Mouse (Mus musculus): ENCODE results near the gene Col9a2. TPM values are rescaled to one million over a fixed set of nuclear protein-coding genes. Genes with fewer than 3 reads are reported as not detected.

The Col9a2 gene
- polyA plus RNA-seq, 1 experiment from 2014 or later, result 18.2 TPM

GRCm38 (mm10) chr4:121009151-121009550, 30.0 kb upstream of the Col9a2 start:
- no peak overlapping the region for H3K27ac ChIP-seq
- no peaks in the 10 kb centered on the region for H3K27me3 ChIP-seq (replicated peaks)
- H3K36me3 ChIP-seq (replicated peaks), result no peaks in the 10 kb centered on the region
- ATAC-seq (replicated peaks), result no peak
- H3K4me3 ChIP-seq, result no peak overlapping the region
- H3K9me3 ChIP-seq, result no peaks in the 10 kb centered on the region
- no peak overlapping the region for H3K4me2 ChIP-seq
- 87% methylated on average over 5 of the region's 5 CpGs for WGBS
- no peak overlapping the region for H3K9ac ChIP-seq
- peaks cover 15% of the 10 kb centered on the region for H3K4me1 ChIP-seq

GRCm38 (mm10) chr4:121010770-121011549, 28.2 kb upstream of the Col9a2 start:
- H3K9ac ChIP-seq, result no peak overlapping the region
- whole genome bisulfite sequencing, result 84% methylated on average over 11 of the region's 11 CpGs
- H3K27me3 ChIP-seq (replicated peaks), result no peaks in the 10 kb centered on the region
- ATAC-seq (replicated peaks), result no peak
- H3K4me3 ChIP-seq, result no peak overlapping the region
- no peaks in the 10 kb centered on the region for H3K36me3 ChIP-seq (replicated peaks)
- no peaks in the 10 kb centered on the region for H3K9me3 ChIP-seq
- H3K4me2 ChIP-seq, result no peak overlapping the region
- peaks cover 23% of the 10 kb centered on the region for H3K4me1 ChIP-seq
- H3K27ac ChIP-seq, result no peak overlapping the region

DNA sequence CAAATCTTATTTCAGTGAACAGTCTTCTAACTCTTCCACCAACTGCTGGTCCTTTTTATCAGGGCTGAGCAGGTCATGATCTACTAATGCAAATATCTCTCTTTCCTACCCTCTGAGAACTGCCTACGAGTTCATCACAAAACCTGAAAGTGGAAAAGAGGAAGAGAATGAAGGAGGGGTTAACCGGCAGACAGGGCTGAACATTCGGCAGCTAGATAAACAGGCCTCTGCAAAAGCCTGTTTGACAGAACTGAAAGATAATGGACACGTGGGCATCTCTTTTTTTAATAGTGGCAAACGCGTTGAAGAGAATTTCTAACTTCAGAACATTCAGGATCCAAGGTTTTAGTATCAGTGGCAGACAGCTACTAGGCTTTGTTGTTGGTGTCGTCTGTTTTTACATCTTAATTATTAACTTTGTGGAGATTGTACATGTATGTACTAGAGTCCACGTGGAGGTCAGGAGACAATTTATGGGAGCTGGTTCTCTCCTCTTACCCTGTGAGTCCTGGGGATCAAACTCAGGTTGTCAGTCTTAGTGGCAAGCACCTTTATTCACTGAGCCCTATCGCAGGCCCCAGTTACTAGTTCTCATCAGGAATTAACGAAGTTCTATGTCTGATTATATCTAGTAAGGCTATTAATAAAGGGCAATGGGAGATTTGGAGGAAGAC, 24.5 kb upstream of the Col9a2 start:
- peak overlapping the region; percentile 81 for H3K4me2 ChIP-seq
- ATAC-seq (replicated peaks), result no peak
- H3K27ac ChIP-seq, result no peak overlapping the region
- H3K4me3 ChIP-seq, result 0 out of 2 replicates have a peak overlapping the region, but pooled peaks have one; percentile 98
- 83% methylated on average over 10 of the region's 10 CpGs for WGBS
- H3K9ac ChIP-seq, result no peak overlapping the region
- H3K27me3 ChIP-seq (replicated peaks), result no peaks in the 10 kb centered on the region
- no peaks in the 10 kb centered on the region for H3K9me3 ChIP-seq
- peaks cover 26% of the 10 kb centered on the region for H3K4me1 ChIP-seq
- H3K36me3 ChIP-seq (replicated peaks), result no peaks in the 10 kb centered on the region

DNA sequence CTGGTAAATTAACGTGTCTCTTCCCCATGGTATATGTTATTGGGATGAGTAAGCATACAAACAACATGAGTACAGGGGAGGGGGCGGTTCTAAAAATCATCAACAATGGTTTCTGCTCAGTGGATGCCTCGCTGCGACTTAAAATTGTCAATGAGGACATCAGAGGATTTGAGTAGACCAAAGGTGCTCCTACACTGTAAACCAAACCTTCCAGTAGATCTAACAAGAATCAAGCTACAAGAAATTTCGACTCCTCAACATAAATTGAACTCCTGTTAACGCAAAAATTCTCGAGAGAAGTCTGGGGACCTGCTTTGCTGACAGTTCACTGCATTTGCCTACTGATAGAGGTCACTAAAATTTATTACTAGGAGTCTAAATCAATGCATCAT, 23.9 kb upstream of the Col9a2 start:
- no peak for ATAC-seq (replicated peaks)
- H3K36me3 ChIP-seq (replicated peaks), result no peaks in the 10 kb centered on the region
- H3K9ac ChIP-seq, result no peak overlapping the region
- peaks cover 26% of the 10 kb centered on the region for H3K4me1 ChIP-seq
- 82% methylated on average over 7 of the region's 7 CpGs for WGBS
- H3K4me2 ChIP-seq, result peak overlapping the region; percentile 81
- H3K4me3 ChIP-seq, result peak overlapping the region; percentile 98
- H3K27me3 ChIP-seq (replicated peaks), result no peaks in the 10 kb centered on the region
- H3K27ac ChIP-seq, result no peak overlapping the region
- no peaks in the 10 kb centered on the region for H3K9me3 ChIP-seq

GRCm38 (mm10) chr4:121016021-121016898, 22.9 kb upstream of the Col9a2 start:
- peak overlapping the region; percentile 81 for H3K4me2 ChIP-seq
- H3K27me3 ChIP-seq (replicated peaks), result no peaks in the 10 kb centered on the region
- H3K9me3 ChIP-seq, result no peaks in the 10 kb centered on the region
- peak overlapping the region; percentile 98 for H3K4me3 ChIP-seq
- no peaks in the 10 kb centered on the region for H3K36me3 ChIP-seq (replicated peaks)
- H3K4me1 ChIP-seq, result peaks cover 22% of the 10 kb centered on the region
- WGBS, result 7% methylated on average over 37 of the region's 40 CpGs
- H3K9ac ChIP-seq, result peak overlapping the region; percentile 82
- H3K27ac ChIP-seq, result peak overlapping the region; percentile 81
- ATAC-seq (replicated peaks), result peak; percentile 58

DNA sequence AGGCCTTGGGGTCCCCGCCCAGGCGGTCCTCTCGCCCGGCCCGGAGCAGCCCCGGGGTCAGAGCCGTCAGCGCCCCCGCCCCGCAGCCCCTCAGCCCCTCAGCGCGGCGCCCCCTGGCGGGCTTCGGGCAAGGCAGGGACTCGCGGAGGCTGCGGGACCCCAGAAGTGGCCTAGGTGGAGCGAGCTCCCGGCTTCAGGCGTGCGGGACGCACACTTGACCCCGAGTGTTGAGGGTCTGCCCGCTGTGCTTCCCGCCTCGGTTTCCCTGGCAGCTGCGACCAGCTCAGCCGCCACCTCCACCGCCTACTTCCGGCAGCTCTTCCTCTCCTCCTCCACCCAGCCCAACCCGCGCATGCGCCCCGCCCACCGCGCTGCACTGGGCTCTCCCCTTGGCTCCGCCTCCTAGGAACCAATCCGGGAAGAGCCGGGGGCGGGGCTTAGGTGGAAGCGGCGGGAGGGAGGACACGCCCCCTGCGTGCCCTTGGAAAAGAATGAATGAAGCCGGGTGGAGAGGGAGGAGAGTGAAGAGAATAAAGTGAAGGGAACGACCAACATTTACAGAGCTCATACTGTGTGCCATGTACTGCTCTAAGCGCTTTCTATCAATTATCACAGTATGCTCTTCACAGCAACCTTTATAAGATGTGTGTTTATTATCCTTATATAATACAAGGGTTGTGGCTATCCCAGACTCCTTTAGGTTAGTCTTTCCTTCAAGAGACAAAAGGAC, 22.1 kb upstream of the Col9a2 start, which contains the start of gene Smap2:
TSS of gene Smap2 (minus strand) at position 320 of the 730 bp plus-strand sequence.
- peak; percentile 97 for ATAC-seq (replicated peaks)
- H3K27me3 ChIP-seq (replicated peaks), result no peaks in the 10 kb centered on the region
- H3K4me3 ChIP-seq, result peak within 1 kb of the TSS; percentile 98
- peak within 1 kb of the TSS; percentile 81 for H3K4me2 ChIP-seq
- WGBS, result 0% methylated on average over 48 of the region's 48 CpGs
- no peaks in the 10 kb centered on the region for H3K36me3 ChIP-seq (replicated peaks)
- H3K9me3 ChIP-seq, result no peaks in the 10 kb centered on the region
- peaks cover 22% of the 10 kb centered on the region for H3K4me1 ChIP-seq
- peak within 1 kb of the TSS; percentile 81 for H3K27ac ChIP-seq
- H3K9ac ChIP-seq, result peak within 1 kb of the TSS; percentile 82

GRCm38 (mm10) chr4:121018250-121018649, 20.9 kb upstream of the Col9a2 start:
- H3K4me2 ChIP-seq, result no peak overlapping the region
- H3K4me1 ChIP-seq, result peaks cover 22% of the 10 kb centered on the region
- no peak for ATAC-seq (replicated peaks)
- H3K4me3 ChIP-seq, result no peak overlapping the region
- no peaks in the 10 kb centered on the region for H3K9me3 ChIP-seq
- H3K36me3 ChIP-seq (replicated peaks), result no peaks in the 10 kb centered on the region
- H3K9ac ChIP-seq, result no peak overlapping the region
- H3K27me3 ChIP-seq (replicated peaks), result no peaks in the 10 kb centered on the region
- 86% methylated on average over 3 of the region's 3 CpGs for WGBS
- H3K27ac ChIP-seq, result no peak overlapping the region

GRCm38 (mm10) chr4:121020040-121020790, 19.0 kb upstream of the Col9a2 start:
- no peak for ATAC-seq (replicated peaks)
- WGBS, result 79% methylated on average over 10 of the region's 10 CpGs
- H3K9ac ChIP-seq, result no peak overlapping the region
- no peak overlapping the region for H3K4me2 ChIP-seq
- H3K27me3 ChIP-seq (replicated peaks), result no peaks in the 10 kb centered on the region
- H3K4me3 ChIP-seq, result no peak overlapping the region
- peaks cover 10% of the 10 kb centered on the region for H3K4me1 ChIP-seq
- H3K36me3 ChIP-seq (replicated peaks), result no peaks in the 10 kb centered on the region
- no peak overlapping the region for H3K27ac ChIP-seq
- no peaks in the 10 kb centered on the region for H3K9me3 ChIP-seq

DNA sequence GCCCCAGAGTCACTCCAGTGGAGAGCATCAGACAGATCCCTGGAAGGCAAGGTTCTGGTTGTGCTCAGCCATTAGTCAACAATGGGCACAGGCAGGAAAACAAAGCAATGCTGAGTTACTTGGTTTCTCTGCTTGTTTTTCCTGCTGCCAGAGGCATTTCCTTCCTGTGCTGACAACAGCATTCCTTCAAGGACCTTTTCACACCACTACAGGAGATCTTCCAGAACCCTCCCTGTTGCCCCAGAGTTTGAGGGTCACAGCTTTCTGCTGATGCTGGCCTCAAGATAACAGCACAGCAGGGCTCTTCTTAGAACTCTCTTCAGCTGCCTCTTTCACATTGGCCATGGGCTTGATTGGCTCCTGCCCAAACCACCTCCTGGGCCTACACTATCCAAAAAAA, 17.3 kb upstream of the Col9a2 start:
- H3K9ac ChIP-seq, result no peak overlapping the region
- no peak overlapping the region for H3K4me2 ChIP-seq
- no peaks in the 10 kb centered on the region for H3K36me3 ChIP-seq (replicated peaks)
- H3K9me3 ChIP-seq, result no peaks in the 10 kb centered on the region
- no peaks in the 10 kb centered on the region for H3K27me3 ChIP-seq (replicated peaks)
- no peaks in the 10 kb centered on the region for H3K4me1 ChIP-seq
- no peak overlapping the region for H3K27ac ChIP-seq
- no peak for ATAC-seq (replicated peaks)
- no peak overlapping the region for H3K4me3 ChIP-seq

- Histone ChIP-seq H3K9ac (no peak overlapping the region), H3K4me1 (no peaks in the 10 kb centered on the region), H3K9me3 (no peaks in the 10 kb centered on the region), H3K27me3 (replicated peaks) (no peaks in the 10 kb centered on the region), H3K4me2 (no peak overlapping the region), H3K36me3 (replicated peaks) (no peaks in the 10 kb centered on the region), H3K4me3 (no peak overlapping the region), H3K27ac (no peak overlapping the region)
- 81% methylated on average over 7 of the region's 7 CpGs for WGBS
- ATAC-seq (replicated peaks), result no peak
These were observed 15.7 kb upstream of the Col9a2 start for GRCm38 (mm10) chr4:121023464-121023863.

GRCm38 (mm10) chr4:121023941-121024340, 15.2 kb upstream of the Col9a2 start:
- Histone ChIP-seq H3K4me3 (no peak overlapping the region), H3K9ac (no peak overlapping the region), H3K4me2 (no peak overlapping the region), H3K36me3 (replicated peaks) (no peaks in the 10 kb centered on the region), H3K27ac (no peak overlapping the region), H3K27me3 (replicated peaks) (no peaks in the 10 kb centered on the region), H3K9me3 (no peaks in the 10 kb centered on the region), H3K4me1 (no peaks in the 10 kb centered on the region)
- 92% methylated on average over 2 of the region's 2 CpGs for WGBS
- no peak for ATAC-seq (replicated peaks)
